Mouse (Mus musculus): Measurements from ENCODE around the gene H2-Eb2.

DNA sequence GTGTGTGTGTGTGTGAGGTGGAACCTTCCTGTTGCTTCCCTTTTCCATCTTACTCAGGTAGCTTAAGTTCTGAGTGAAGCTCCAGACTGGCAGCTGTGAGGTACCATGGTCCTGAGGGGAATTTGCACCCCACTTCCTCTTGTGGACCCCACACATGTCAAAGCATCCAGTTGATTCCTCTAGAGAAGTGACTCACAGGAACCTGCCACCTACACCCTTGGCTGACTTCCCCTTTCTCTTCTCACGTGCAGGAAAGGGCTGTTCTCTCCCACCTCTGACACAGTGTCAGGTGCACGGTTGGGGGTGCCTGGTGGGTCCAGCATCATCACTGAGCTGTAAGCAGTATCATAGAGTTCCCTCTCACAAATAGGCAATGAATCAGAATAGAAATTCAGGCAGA is 31.9 kb upstream of the H2-Eb2 start:
- no peak for TF ChIP-seq EP300 (IDR thresholded peaks at IDR 0.05; ENCODE audit: low read depth)
- no peak for TF ChIP-seq CTCF (IDR thresholded peaks at IDR 0.05; ENCODE audit: low read depth)

Data from heart, postnatal 0 days (tissue).